Mouse (Mus musculus) central nervous system, embryonic 11.5 days (tissue): Measurements from ENCODE around the gene Gpr176. TPM values are rescaled to one million over a fixed set of nuclear protein-coding genes. Genes with fewer than 3 reads are reported as not detected.

Experiments used
- polyA plus RNA-seq: library from polyadenylated mRNA; depleted of rRNA; stranded (reverse); fragments of >200 nt; gene quantifications from 2 replicates; pipeline ENCODE4 v1.2.3, GENCODE M21; 2012; rRNA removed

The Gpr176 gene
- 0.11 and 0.25 TPM in 2 replicates for polyA plus RNA-seq

DNA sequence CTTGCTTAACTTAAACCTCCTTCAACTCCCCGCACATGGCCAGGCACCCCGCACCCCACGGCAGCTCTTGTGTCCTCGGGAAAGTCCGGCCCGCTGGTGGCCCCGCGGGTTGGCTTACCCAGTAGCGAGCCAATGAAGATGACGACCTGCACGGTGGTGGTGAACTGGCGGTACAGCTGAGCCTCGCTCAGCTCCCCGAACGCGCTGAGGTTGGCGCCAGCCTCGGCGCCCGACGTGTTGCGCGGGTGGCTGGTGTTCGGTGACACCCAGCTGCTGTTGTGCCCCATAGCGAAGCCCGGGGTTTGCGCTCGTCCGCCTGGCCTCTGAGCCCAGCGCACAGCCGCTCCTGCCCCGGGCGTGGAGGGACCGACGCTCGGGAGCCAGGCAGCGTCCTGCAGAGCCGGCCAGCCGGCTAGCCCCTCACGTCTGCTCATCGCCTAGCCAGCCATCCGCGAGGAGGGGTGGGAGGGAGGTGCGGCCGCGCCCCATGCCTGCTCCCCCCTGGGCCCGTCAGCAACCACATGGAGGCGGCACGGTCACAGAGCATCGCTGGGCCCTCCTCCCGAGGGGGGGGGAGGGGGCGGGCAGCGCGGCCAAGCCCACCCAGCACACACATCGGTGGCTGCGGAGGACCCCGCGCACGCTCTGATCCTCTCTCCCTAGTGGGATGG, at the start of gene Gpr176:
Gene Gpr176 (minus strand): TSS at position 519 of the 671 bp plus-strand sequence.

DNA sequence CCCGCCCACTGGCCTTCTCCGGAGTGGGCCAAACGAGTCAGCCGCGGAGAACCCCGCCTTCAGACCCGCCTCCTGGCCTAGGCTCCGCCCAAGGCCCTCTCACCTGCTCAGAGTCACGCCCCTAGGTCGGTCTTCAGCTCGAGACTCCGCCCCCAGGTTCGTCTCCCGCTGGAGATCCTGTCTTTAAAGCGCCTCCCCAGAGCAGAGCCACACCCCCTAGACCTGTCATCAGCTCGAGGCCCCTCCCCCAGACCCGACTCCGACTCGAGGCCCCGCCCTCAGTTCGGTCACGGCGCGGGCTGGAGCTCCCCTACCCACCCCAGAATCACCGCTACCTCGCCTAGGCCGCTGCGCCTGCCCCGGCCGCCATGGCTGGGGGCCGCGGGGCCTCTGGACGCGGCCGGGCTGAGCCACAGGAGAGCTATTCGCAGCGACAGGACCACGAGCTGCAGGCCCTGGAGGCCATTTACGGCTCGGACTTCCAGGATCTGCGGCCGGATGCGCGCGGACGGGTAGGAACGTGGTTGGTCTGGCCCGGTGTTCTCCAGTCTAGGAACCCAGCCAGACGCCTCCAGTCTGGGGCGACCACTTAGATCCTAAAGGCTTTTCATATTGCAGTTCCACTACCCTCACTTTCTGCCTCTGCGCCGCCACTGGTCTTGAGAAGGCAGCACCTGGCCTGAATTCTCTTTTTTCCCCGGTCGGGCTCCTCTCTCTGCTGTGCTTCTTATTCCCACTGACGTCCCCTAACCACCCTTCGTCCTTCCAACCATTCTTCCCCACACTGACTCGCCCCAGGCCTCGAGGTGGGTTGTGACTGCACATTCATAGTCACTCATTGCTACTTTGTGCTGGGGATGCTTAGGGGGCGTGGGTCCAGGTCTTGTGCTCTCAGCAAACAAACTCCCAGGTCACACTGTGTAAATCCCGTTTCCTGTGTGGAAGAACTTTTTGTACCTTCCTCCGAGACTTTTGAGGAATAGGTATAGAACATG, 15.4 kb upstream of the Gpr176 start, which contains the start of gene Eif2ak4:
Gene Eif2ak4 (plus strand): TSS at position 278 of the 995 bp plus-strand sequence.

DNA sequence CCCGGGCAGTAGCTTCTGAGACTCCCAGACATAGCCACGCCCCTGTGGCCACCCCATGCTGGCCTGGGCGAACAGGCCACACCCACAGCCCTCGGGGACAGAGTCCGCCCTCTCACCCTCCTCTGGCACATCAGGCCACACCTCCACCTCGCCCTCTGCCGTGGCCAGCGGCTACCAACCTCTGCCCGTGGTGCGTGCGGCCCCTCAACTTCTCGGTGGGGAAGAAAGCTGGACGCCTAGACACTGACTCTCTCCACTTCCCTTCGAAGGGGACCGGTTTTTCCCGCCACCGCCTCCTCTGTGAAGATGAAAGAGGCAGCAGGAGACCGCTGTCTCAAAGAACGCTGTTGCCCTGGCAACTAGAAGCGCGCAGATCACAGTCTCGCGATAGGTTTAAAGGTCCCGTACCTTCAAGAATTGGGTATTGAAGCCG, 116.6 kb downstream of the Gpr176 start, which contains the start of gene Fsip1:
Gene Fsip1 (minus strand): TSS at position 346 of the 433 bp plus-strand sequence.

Other genes with a start within 250 kb of the Gpr176 start
- 1.8 and 2.5 TPM in 2 replicates for gene Fsip1, start 116.5 kb downstream of the Gpr176 start, polyA plus RNA-seq
- 16.1 and 21.0 TPM in 2 replicates for gene Eif2ak4, start 15.2 kb upstream of the Gpr176 start, polyA plus RNA-seq
- 199 and 288 TPM in 2 replicates for gene Srp14, start 106.3 kb upstream of the Gpr176 start, polyA plus RNA-seq
- gene Bmf, start 176.3 kb upstream of the Gpr176 start, polyA plus RNA-seq, result 10.3 and 20.1 TPM in 2 replicates
- gene Bub1b, start 224.8 kb upstream of the Gpr176 start, polyA plus RNA-seq, result 83.1 and 95.2 TPM in 2 replicates